Mouse (Mus musculus) erythroblast, embryonic 14.5 days (primary cell): ENCODE measurements around the gene 1110008L16Rik.

Experiments used
- GATA1 ChIP-seq: IDR thresholded peaks from 2 replicates; pipeline ENCODE4 v1.6.1; 2012; ENCODE audit warnings: low read length, inconsistent platforms, mixed read lengths
- TAL1 ChIP-seq: IDR thresholded peaks from 3 replicates; pipeline ENCODE4 v1.6.1; 2012; ENCODE audit warnings: low read length, inconsistent platforms, mixed read lengths

DNA sequence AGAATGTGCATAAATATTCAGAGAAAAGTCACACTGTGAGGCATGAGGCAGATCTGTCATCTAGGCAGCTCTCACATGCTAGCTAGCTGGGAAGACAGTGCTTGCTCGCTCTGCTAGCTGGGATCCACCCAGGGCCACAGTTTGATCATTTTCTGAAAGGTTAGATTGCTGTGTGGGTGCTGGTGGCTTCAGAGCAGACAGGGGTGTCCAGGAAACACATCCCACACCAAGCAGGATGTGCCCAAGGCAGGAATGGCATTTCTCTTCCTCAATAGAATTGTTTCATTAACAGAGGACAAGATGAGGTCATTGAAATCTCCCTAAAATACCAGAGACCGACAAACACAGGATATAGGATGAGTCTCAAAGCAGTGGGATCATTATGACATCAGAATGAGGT lies 65.7 kb downstream of the 1110008L16Rik start:
- TF ChIP-seq GATA1, result no peak
- TF ChIP-seq TAL1, result no peak
